Mouse (Mus musculus): ENCODE results near the gene Il5ra.

Gene Il5ra

GRCm38 (mm10) chr6:106738229-106738628 is 10.6 kb downstream of the Il5ra start:
- no peak for DNase-seq (ENCODE audit: low read depth)

DNA sequence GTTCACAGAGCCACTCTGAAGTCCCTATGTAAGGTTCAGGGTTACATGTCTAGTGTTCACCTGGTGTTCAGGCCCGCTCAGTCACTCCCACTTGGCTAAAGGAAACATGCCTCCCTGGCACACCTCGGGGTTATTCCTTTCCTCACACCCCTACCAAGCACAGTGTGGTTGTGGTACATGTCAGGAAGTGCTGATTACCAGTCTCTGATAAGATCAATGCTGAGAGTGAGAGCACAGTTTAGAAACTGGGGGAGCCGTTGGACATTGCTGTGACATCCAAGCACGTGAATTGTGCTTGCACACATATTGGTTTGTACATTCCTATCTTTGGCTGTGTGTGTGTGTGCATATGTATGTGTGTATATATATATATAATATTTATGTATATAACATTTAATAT is 16.3 kb downstream of the Il5ra start:
- no peak for DNase-seq (ENCODE audit: low read depth)

DNA sequence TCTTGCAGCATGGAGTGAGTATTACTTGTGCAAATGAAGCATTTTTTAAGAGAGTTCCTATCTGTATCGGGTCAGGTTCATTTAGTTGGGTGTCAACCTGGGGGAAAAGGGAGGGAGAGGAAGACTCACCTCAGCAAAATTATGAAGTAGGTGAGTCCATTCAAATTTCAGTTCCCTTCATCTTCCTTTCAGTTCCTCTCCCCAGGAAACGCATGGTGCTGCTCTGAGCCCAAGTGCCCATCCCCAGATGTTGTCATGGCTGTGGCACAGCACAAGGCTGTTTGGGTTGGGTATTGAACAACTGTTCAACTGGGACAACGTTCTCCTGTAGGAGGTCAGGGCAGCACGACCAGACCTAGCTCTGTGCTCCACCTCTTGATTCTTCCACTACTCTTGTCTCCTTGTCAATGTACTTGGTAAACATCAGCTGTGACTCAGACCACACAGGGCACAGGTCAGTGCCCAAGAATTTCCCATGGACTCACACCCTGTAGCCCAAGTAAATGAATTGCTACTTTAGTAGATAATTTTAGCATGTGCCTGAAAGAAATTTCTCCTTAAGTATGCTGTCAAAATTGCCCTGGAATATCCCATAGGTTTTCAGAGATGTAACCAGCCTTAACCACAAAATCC is 19.0 kb downstream of the Il5ra start:
- no peak for DNase-seq (ENCODE audit: low read depth)

DNA sequence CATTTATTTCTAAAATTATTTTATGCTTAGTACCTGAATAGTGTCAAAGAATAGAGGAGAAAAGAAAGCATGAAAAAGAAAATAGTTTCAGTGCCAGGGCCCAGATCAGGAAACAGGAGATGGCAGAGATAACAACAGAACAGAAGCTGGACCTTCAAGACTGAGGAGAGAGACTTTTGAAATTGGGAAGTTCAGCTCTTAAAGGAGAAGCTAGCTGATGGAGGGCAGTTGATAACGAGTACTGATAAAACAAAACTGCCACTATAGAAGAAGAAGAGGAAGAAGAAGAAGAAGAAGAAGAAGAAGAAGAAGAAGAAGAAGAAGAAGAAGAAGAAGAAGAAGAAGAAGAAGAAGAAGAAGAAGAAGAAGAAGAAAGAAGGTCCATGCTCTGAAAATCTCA is 21.1 kb downstream of the Il5ra start:
- DNase-seq (ENCODE audit: low read depth), result no peak

DNA sequence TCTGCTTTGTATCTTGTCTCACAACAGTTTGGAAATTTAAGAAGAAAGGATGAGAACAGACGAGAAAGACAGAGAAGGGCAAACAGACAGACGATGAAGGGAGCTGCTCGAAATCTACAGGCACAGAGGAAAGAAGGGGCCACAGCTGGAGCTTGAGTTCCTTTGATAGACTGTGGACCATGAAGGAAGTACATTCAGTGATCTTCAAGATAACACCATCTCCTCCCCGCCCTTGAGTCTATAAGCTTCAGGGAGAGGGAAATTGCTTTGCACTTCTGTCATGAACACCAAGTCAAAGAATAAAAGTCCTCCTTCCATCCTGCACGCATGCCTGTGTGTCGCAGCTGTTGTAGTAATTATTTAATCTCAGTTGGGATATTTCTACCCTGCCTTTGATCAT is 22.8 kb downstream of the Il5ra start:
- DNase-seq (ENCODE audit: low read depth), result no peak

DNA sequence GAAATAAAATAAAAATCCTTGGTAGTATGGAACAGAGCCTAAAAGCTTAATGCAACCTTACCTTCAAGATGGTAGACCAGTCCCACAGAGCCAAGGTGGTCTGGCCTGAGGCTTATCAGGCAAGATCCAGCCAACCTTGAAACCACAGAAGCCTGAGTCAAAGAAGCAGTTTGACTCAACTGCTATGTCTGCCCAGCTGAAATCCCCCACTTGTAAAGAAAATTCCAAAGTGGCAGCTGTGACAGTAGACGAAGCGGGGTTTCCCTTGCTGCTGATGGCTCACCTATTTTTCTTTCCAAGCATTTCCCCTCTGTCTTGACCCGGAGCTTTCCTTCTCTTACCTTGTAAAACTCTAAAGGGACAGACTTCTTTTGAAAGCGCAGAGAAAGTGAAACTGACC is 23.2 kb downstream of the Il5ra start:
- no peak for DNase-seq (ENCODE audit: low read depth)

DNA sequence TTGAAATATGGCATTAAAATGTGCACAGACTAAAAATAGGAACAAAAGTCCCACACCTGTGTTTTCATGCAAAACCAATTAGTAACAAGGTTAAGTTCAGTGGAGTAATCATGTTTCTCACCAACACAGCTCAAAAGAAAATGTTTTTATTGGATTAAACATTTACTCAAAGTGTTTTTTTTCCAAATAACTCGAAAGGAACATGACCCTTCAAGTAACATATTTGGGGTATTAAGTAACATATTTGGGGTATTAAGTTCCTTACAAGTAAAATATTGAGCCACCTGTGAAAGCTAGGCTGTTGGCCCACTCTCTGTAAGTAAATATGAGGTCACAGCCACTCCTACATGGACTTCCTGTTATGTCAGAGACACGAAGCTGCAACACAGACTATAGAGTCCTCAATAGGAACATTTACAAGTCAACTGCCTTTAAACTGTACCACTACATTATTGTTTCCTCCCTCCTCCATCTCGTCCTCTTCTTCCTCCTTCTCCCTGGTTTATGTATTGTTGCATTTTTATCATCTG is 43.3 kb downstream of the Il5ra start:
- DNase-seq (ENCODE audit: low read depth), result no peak

DNA sequence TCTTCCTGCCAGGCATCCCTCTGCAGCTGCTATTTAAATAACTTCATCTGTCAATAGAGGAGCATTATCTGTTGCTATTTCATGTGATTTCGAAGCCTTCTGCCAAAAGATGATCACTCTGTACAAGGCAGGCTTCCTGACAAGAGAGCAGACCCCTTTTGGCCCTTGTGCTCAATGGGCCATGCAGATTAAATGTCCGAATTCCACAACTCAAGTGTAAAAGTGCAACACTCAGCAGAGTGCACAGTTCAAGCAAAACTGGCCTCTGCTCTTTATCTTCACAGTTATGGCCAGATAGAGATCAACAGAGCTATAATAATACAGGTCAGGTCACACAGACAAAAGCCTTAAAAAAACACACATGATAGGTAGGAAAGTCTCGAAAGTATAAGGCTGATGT is 46.9 kb downstream of the Il5ra start:
- DNase-seq (ENCODE audit: low read depth), result no peak

GRCm38 (mm10) chr6:106675581-106675980 is 73.3 kb downstream of the Il5ra start:
- peak; percentile 10 for DNase-seq (ENCODE audit: low read depth)

DNA sequence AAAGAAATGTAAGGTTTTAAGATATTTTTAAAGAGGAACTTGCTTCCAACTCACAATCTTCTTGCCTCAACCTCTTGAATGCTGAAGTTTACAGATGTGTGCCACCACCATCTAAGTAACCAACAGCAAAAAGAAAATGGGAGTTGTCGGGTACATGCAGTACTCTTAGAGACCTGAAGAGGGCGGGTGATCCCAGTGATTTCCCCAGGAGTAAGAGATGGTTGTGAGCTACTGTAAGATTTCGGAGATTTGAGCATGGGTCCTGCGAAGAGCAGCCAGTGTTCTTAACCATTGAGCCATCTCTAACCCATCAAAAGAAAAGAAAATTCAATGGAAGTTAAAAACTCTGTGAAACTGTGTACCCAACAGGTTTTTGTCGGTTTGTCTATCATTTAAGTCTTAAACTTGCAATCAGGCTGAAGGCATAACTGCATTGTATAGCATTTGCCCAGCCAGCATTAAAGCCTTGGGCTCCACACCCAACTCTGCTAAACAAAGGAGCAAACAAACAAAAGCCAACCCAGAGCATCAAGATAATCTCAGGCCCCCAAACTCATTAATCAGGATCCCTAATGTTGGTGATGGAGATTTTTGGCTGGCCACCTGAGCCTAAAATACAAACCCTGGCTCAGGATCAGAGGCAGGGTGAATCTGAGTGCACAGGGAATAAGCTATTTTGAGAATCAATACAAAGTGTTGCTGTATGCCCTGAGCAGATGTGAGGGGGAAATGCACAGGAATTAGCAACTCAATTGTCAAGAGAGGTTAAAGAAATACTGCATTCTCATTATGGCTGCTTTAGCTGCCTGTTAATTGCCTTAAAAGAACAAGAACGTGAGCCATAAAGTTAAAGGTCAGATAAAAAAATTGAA is 84.8 kb downstream of the Il5ra start:
- peak; percentile 72 for DNase-seq (ENCODE audit: low read depth)
